Mouse (Mus musculus) myocyte (in vitro differentiated cells): ENCODE measurements around the gene Pdhx. TPM values are rescaled to one million over a fixed set of nuclear protein-coding genes. Genes with fewer than 3 reads are reported as not detected.

ENCODE experiments used
- H3K27me3 ChIP-seq: one replicate; pipeline ENCODE4 v1.6.1; 2011; ENCODE audit not compliant: control insufficient read depth, insufficient read depth, insufficient read length
- H3K36me3 ChIP-seq: one replicate; pipeline ENCODE4 v1.6.1; 2011; ENCODE audit not compliant: control insufficient read depth, insufficient read depth
- H3K4me2 ChIP-seq: one replicate; pipeline ENCODE4 v1.6.1; 2011; ENCODE audit warnings: low read depth, control low read depth
- H3K4me3 ChIP-seq: one replicate; pipeline ENCODE4 v1.5.1; 2011; ENCODE audit warnings: mild to moderate bottlenecking, control low read depth, moderate library complexity
- H3K79me2 ChIP-seq: one replicate; pipeline ENCODE4 v1.6.1; 2011; ENCODE audit not compliant: control insufficient read depth, insufficient read depth
- H3ac ChIP-seq: one replicate; pipeline ENCODE4 v1.6.1; 2011; ENCODE audit not compliant: control insufficient read depth, insufficient read length
- CEBPB ChIP-seq: IDR thresholded peaks from 2 replicates; pipeline ENCODE4 v1.6.1; 2011; ENCODE audit warnings: mild to moderate bottlenecking, moderate library complexity; ENCODE audit not compliant: poor library complexity, insufficient read depth, severe bottlenecking
- E2F4 ChIP-seq: IDR thresholded peaks from one replicate; pipeline ENCODE4 v1.6.1; 2011; ENCODE audit warnings: mild to moderate bottlenecking, control low read depth, moderate library complexity; ENCODE audit not compliant: insufficient read depth
- MAX ChIP-seq: IDR thresholded peaks from one replicate; pipeline ENCODE4 v1.6.1; 2011; ENCODE audit warnings: low read depth, mild to moderate bottlenecking, control low read depth
- MYOD1 ChIP-seq, 3 experiments: IDR thresholded peaks; one replicate each; pipeline ENCODE4 v1.6.1; 2011; ENCODE audit warnings: control low read depth in 2 of 3, low read depth in 2 of 3, mild to moderate bottlenecking in 2 of 3, moderate library complexity in 1 of 3; ENCODE audit not compliant: insufficient read length in 2 of 3, control insufficient read depth in 1 of 3
- MYOG ChIP-seq, 3 experiments: IDR thresholded peaks; one replicate each; pipeline ENCODE4 v1.6.1; 2011; ENCODE audit warnings: control low read depth in 2 of 3, low read depth in 2 of 3, mild to moderate bottlenecking in 2 of 3; ENCODE audit not compliant: insufficient read length in 2 of 3, control insufficient read depth in 1 of 3, insufficient read depth in 1 of 3
- POLR2A ChIP-seq: IDR thresholded peaks from one replicate; pipeline ENCODE4 v1.6.1; 2011; ENCODE audit warnings: low read depth, mild to moderate bottlenecking, control low read depth, moderate library complexity; ENCODE audit not compliant: insufficient read length
- POLR2AphosphoS2 ChIP-seq: IDR thresholded peaks from one replicate; pipeline ENCODE4 v1.6.1; 2011; ENCODE audit warnings: low read depth, control low read depth; ENCODE audit not compliant: insufficient read length
- REST ChIP-seq: IDR thresholded peaks from one replicate; pipeline ENCODE4 v1.6.1; 2011; ENCODE audit warnings: mild to moderate bottlenecking, control low read depth, moderate library complexity; ENCODE audit not compliant: insufficient read depth, insufficient read length
- SRF ChIP-seq: IDR thresholded peaks from one replicate; pipeline ENCODE4 v1.6.1; 2011; ENCODE audit warnings: low read depth; ENCODE audit not compliant: control insufficient read depth, insufficient read length
- TCF12 ChIP-seq: IDR thresholded peaks from one replicate; pipeline ENCODE4 v1.6.1; 2011; ENCODE audit warnings: mild to moderate bottlenecking, control low read depth; ENCODE audit not compliant: poor library complexity, insufficient read depth, severe bottlenecking
- TCF3 ChIP-seq: IDR thresholded peaks from one replicate; pipeline ENCODE4 v1.6.1; 2011; ENCODE audit warnings: low read depth, control low read depth; ENCODE audit not compliant: insufficient read length
- USF1 ChIP-seq: IDR thresholded peaks from one replicate; pipeline ENCODE4 v1.6.1; 2011; ENCODE audit warnings: low read depth, mild to moderate bottlenecking, control low read depth, moderate library complexity
- polyA plus RNA-seq: library from polyadenylated mRNA; unstranded; fragments of >200 nt; fragmentation: generic; extraction: Trizol; gene quantifications from one replicate; pipeline ENCODE4 v1.2.1, GENCODE M21; 2012; ENCODE audit warnings: missing spikeins

Gene Pdhx
- polyA plus RNA-seq, 1 experiment, result 37.4 TPM

- Histone ChIP-seq H3K4me2 (no peak overlapping the region), H3K27me3 (no peaks in the 10 kb centered on the region), H3ac (no peak overlapping the region), H3K4me3 (no peak overlapping the region), H3K36me3 (peaks cover 23% of the 10 kb centered on the region), H3K79me2 (no peaks in the 10 kb centered on the region)
- TF ChIP-seq MYOD1 (IDR thresholded peaks at IDR 0.05; ENCODE audit: control insufficient read depth in 1 of 3, insufficient read length in 2 of 3, low read depth in 2 of 3) (no peak), SRF (no peak)
These were observed 35.5 kb downstream of the Pdhx start for GRCm38 (mm10) chr2:103037831-103038230.

- no peak for TF ChIP-seq USF1
- no peak for TF ChIP-seq REST
- no peak for TF ChIP-seq CEBPB
- TF ChIP-seq MAX, result no peak
- TF ChIP-seq TCF12, result no peak
- TF ChIP-seq MYOD1 (IDR thresholded peaks at IDR 0.05; ENCODE audit: control insufficient read depth in 1 of 3, insufficient read length in 2 of 3, low read depth in 2 of 3), result no peak
- no peak for TF ChIP-seq E2F4
- TF ChIP-seq TCF3, result no peak
- peaks cover 12% of the 10 kb centered on the region for H3K36me3 ChIP-seq
- H3ac ChIP-seq, result no peak overlapping the region
- H3K4me3 ChIP-seq, result no peak overlapping the region
- no peaks in the 10 kb centered on the region for H3K79me2 ChIP-seq
- H3K27me3 ChIP-seq, result no peaks in the 10 kb centered on the region
- H3K4me2 ChIP-seq, result no peak overlapping the region
These were observed 50.6 kb downstream of the Pdhx start for GRCm38 (mm10) chr2:103022728-103023127.

- no peak overlapping the region for H3ac ChIP-seq
- no peak overlapping the region for H3K4me2 ChIP-seq
- no peaks in the 10 kb centered on the region for H3K79me2 ChIP-seq
- H3K27me3 ChIP-seq, result no peaks in the 10 kb centered on the region
- peaks cover 8% of the 10 kb centered on the region for H3K36me3 ChIP-seq
- TF ChIP-seq POLR2AphosphoS2 (no peak), REST (no peak), TCF3 (no peak), MAX (no peak), TCF12 (no peak), USF1 (no peak), E2F4 (no peak), POLR2A (no peak), MYOD1 (IDR thresholded peaks at IDR 0.05; ENCODE audit: control insufficient read depth in 1 of 3, insufficient read length in 2 of 3, low read depth in 2 of 3) (no peak), CEBPB (no peak), MYOG (IDR thresholded peaks at IDR 0.05; ENCODE audit: control insufficient read depth in 1 of 3, insufficient read depth in 1 of 3, insufficient read length in 2 of 3, low read depth in 2 of 3) (no peak), SRF (no peak)
- H3K4me3 ChIP-seq, result no peak overlapping the region
These were observed 52.9 kb downstream of the Pdhx start for GRCm38 (mm10) chr2:103020191-103020987.

GRCm38 (mm10) chr2:103018817-103019494 is 54.4 kb downstream of the Pdhx start:
- H3K79me2 ChIP-seq, result no peaks in the 10 kb centered on the region
- no peak overlapping the region for H3K4me3 ChIP-seq
- H3K4me2 ChIP-seq, result peak overlapping the region; percentile 25
- H3K27me3 ChIP-seq, result no peaks in the 10 kb centered on the region
- peaks cover 8% of the 10 kb centered on the region for H3K36me3 ChIP-seq
- no peak overlapping the region for H3ac ChIP-seq
- TF ChIP-seq MYOD1 (IDR thresholded peaks at IDR 0.05; ENCODE audit: control insufficient read depth in 1 of 3, insufficient read length in 2 of 3, low read depth in 2 of 3), result no peak
- no peak for TF ChIP-seq SRF
- TF ChIP-seq TCF12, result no peak
- TF ChIP-seq MYOG (IDR thresholded peaks at IDR 0.05; ENCODE audit: control insufficient read depth in 1 of 3, insufficient read depth in 1 of 3, insufficient read length in 2 of 3, low read depth in 2 of 3), result no peak
- TF ChIP-seq MAX, result no peak
- no peak for TF ChIP-seq TCF3
- TF ChIP-seq POLR2A, result no peak
- no peak for TF ChIP-seq CEBPB
- no peak for TF ChIP-seq E2F4
- no peak for TF ChIP-seq USF1
- TF ChIP-seq REST, result no peak
- TF ChIP-seq POLR2AphosphoS2, result no peak

GRCm38 (mm10) chr2:103017391-103017824 is 55.9 kb downstream of the Pdhx start:
- H3K27me3 ChIP-seq, result no peaks in the 10 kb centered on the region
- TF ChIP-seq TCF3 (no peak), CEBPB (no peak), E2F4 (no peak), MYOD1 (IDR thresholded peaks at IDR 0.05; ENCODE audit: control insufficient read depth in 1 of 3, insufficient read length in 2 of 3, low read depth in 2 of 3) (no peak), MAX (no peak), TCF12 (no peak), POLR2AphosphoS2 (no peak), SRF (no peak), MYOG (IDR thresholded peaks at IDR 0.05; ENCODE audit: control insufficient read depth in 1 of 3, insufficient read depth in 1 of 3, insufficient read length in 2 of 3, low read depth in 2 of 3) (no peak), POLR2A (no peak), REST (no peak), USF1 (no peak)

More at GRCm38 (mm10) chr2:103017391-103017824, 55.9 kb downstream of the Pdhx start:
- Histone ChIP-seq H3K36me3 (peaks cover 8% of the 10 kb centered on the region), H3K79me2 (no peaks in the 10 kb centered on the region), H3K4me2 (no peak overlapping the region), H3ac (no peak overlapping the region), H3K4me3 (no peak overlapping the region)
